Mouse (Mus musculus) brown adipose tissue, adult 24 weeks (tissue): ENCODE data around the gene Hpd. TPM values are rescaled to one million over a fixed set of nuclear protein-coding genes. Genes with fewer than 3 reads are reported as not detected.
A peak's percentile ranks its signal among the peaks of the same experiment; 100 is the strongest.

Experiments used
- H3K27ac ChIP-seq: fragments of 200-500 bp; replicated peaks from 2 replicates; pipeline ENCODE4 v1.5.1; 2012; ENCODE audit warnings: low read depth, mild to moderate bottlenecking, low read length
- H3K4me1 ChIP-seq: fragments of 200-500 bp; 2 replicates; pipeline ENCODE4 v1.6.1; 2012; ENCODE audit warnings: low read length, mixed read lengths; ENCODE audit not compliant: control insufficient read depth, insufficient read depth, insufficient read length
- H3K4me3 ChIP-seq: fragments of 200-500 bp; 2 replicates; pipeline ENCODE4 v1.5.1; 2012; ENCODE audit warnings: low read depth, mild to moderate bottlenecking, low read length, moderate library complexity; ENCODE audit not compliant: insufficient read depth
- polyA plus RNA-seq: library from polyadenylated mRNA; stranded (reverse); fragments of >200 nt; gene quantifications from 2 replicates; pipeline ENCODE4 v1.2.4, GENCODE M21; 2012; ENCODE audit not compliant: missing spikeins, insufficient read depth, insufficient read length

The Hpd gene
- polyA plus RNA-seq, 1 experiment = 1.7 TPM

- H3K4me1 ChIP-seq = no peaks in the 10 kb centered on the region
Observed at GRCm38 (mm10) chr5:123162942-123163341, 19.6 kb downstream of the Hpd start.

GRCm38 (mm10) chr5:123160341-123160740 is 22.2 kb downstream of the Hpd start:
- Histone ChIP-seq H3K27ac (no peak overlapping the region), H3K4me3 (no peak overlapping the region), H3K4me1 (no peaks in the 10 kb centered on the region)

More at GRCm38 (mm10) chr5:123162942-123163341, 19.6 kb downstream of the Hpd start:
- H3K27ac ChIP-seq = no peak overlapping the region
- no peak overlapping the region for H3K4me3 ChIP-seq

GRCm38 (mm10) chr5:123159866-123160265 is 22.7 kb downstream of the Hpd start:
- Histone ChIP-seq H3K4me1 (no peaks in the 10 kb centered on the region), H3K27ac (no peak overlapping the region), H3K4me3 (no peak overlapping the region)

- H3K4me1 ChIP-seq = no peaks in the 10 kb centered on the region
- H3K4me3 ChIP-seq = no peak overlapping the region
- no peak overlapping the region for H3K27ac ChIP-seq
Observed at GRCm38 (mm10) chr5:123159446-123159845, 23.1 kb downstream of the Hpd start.

GRCm38 (mm10) chr5:123157972-123158371 is 24.6 kb downstream of the Hpd start:
- no peak overlapping the region for H3K4me3 ChIP-seq

GRCm38 (mm10) chr5:123156763-123157162 is 25.8 kb downstream of the Hpd start:
- Histone ChIP-seq H3K4me3 (no peak overlapping the region), H3K27ac (no peak overlapping the region), H3K4me1 (no peaks in the 10 kb centered on the region)

More at GRCm38 (mm10) chr5:123157972-123158371, 24.6 kb downstream of the Hpd start:
- Histone ChIP-seq H3K4me1 (no peaks in the 10 kb centered on the region), H3K27ac (no peak overlapping the region)

- H3K27ac ChIP-seq = no peak overlapping the region
- H3K4me1 ChIP-seq = peaks cover 5% of the 10 kb centered on the region; the same call in 1 of the 2 replicates
- H3K4me3 ChIP-seq = no peak overlapping the region
Observed at GRCm38 (mm10) chr5:123155425-123155824, 27.1 kb downstream of the Hpd start.

GRCm38 (mm10) chr5:123152901-123153300 is 29.6 kb downstream of the Hpd start:
- Histone ChIP-seq H3K4me3 (no peak overlapping the region), H3K4me1 (peaks cover 7% of the 10 kb centered on the region; the same call in 1 of the 2 replicates), H3K27ac (no peak overlapping the region)

GRCm38 (mm10) chr5:123151707-123152362 is 30.7 kb downstream of the Hpd start:
- Histone ChIP-seq H3K27ac (no peak overlapping the region), H3K4me1 (peaks cover 7% of the 10 kb centered on the region; the same call in 1 of the 2 replicates), H3K4me3 (no peak overlapping the region)

- Histone ChIP-seq H3K4me3 (peak overlapping the region; percentile 19; the same call in 1 of the 2 replicates), H3K27ac (0 out of 2 replicates have a peak overlapping the region, but pooled peaks have one; percentile 27), H3K4me1 (peaks cover 7% of the 10 kb centered on the region; the same call in 1 of the 2 replicates)
Observed at GRCm38 (mm10) chr5:123151077-123151476, 31.4 kb downstream of the Hpd start.

GRCm38 (mm10) chr5:123150641-123151040 is 31.9 kb downstream of the Hpd start:
- peaks cover 7% of the 10 kb centered on the region; the same call in 1 of the 2 replicates for H3K4me1 ChIP-seq
- H3K27ac ChIP-seq = 0 out of 2 replicates have a peak overlapping the region, but pooled peaks have one; percentile 27
- peak overlapping the region; percentile 19; the same call in 1 of the 2 replicates for H3K4me3 ChIP-seq

GRCm38 (mm10) chr5:123149451-123150400 is 32.8 kb downstream of the Hpd start:
- Histone ChIP-seq H3K4me3 (peak overlapping the region; percentile 19; the same call in 1 of the 2 replicates), H3K4me1 (peaks cover 7% of the 10 kb centered on the region; the same call in 1 of the 2 replicates), H3K27ac (no peak overlapping the region)

- H3K4me1 ChIP-seq = peaks cover 10% of the 10 kb centered on the region
- no peak overlapping the region for H3K4me3 ChIP-seq
- H3K27ac ChIP-seq = no peak overlapping the region
Observed at GRCm38 (mm10) chr5:123148073-123148722, 34.3 kb downstream of the Hpd start.

GRCm38 (mm10) chr5:123147569-123147968 is 35.0 kb downstream of the Hpd start:
- Histone ChIP-seq H3K4me1 (peaks cover 10% of the 10 kb centered on the region), H3K27ac (no peak overlapping the region), H3K4me3 (no peak overlapping the region)

- peaks cover 10% of the 10 kb centered on the region for H3K4me1 ChIP-seq
Observed at GRCm38 (mm10) chr5:123146357-123146756, 36.2 kb downstream of the Hpd start.

More at GRCm38 (mm10) chr5:123146357-123146756, 36.2 kb downstream of the Hpd start:
- no peak overlapping the region for H3K27ac ChIP-seq
- H3K4me3 ChIP-seq = no peak overlapping the region
